Mouse (Mus musculus): ENCODE results near the gene Btbd35f25. TPM values are rescaled to one million over a fixed set of nuclear protein-coding genes. Genes with fewer than 3 reads are reported as not detected.
"Not testable (repeated sequence)": the region's sequence is repeated elsewhere in the genome, so short reads cannot be mapped to it uniquely, and the experiment has no call there.

The Btbd35f25 gene
- polyA plus RNA-seq (2015; fragmentation: Nextera tagmentation; extraction: Ambion mirVana) = not detected in 2 replicates

DNA sequence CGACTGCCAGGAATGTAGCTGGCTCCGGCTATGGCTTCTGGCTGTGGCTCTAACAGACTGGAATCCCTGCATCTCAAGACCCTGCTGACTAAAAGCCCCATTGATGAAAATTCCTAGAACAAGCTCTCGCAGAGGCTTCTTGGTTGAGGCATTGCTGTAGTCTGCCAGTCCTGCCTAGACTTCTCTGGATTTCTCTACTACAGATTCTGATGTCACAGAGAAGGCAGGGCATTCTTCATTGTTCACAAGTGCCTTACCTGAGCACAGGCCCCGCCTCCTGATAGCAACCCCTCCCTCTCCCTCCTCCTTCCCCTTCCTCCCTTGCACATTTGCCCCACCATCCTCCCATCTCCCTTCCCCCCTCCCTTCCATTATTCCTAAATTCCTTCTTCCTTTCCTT lies at the start of gene Btbd35f25:
TSS of gene Btbd35f25 (minus strand) at position 101 of the 400 bp plus-strand sequence.
- WGBS = 78% methylated on average over 3 of the region's 4 CpGs
- H3K36me3 ChIP-seq; H3K27me3 ChIP-seq; H3K27ac ChIP-seq; H3K4me1 ChIP-seq (replicated peaks); H3K4me2 ChIP-seq; H3K9ac ChIP-seq; ATAC-seq (ENCODE audit: low FRiP score); H3K4me3 ChIP-seq; H3K9me3 ChIP-seq: not testable (repeated sequence)

DNA sequence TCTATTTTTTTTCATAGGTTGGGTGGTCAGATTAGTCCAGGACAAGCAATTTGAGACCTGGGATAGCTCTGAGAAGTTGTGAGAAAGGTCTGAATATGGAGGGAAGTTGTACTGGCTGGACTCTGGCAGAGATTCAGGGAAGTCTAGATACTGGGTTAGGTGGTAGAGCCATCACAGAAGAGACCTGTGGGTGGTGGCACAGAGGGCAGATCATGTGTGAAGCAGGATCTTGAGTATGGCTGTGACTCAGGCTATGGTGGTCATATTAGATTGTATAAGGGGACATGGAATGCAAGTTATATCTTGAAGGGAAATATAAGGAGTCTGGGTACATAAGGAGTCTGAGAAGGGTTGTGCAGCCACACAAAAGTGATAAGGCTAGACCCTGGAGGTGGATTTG lies 49.3 kb upstream of the Btbd35f25 start:
- Histone ChIP-seq H3K27ac (no peak overlapping the region), H3K4me1 (replicated peaks) (no peaks in the 10 kb centered on the region), H3K36me3 (no peaks in the 10 kb centered on the region), H3K9me3 (peaks cover 90% of the 10 kb centered on the region), H3K4me2 (no peak overlapping the region), H3K9ac (no peak overlapping the region), H3K27me3 (no peaks in the 10 kb centered on the region), H3K4me3 (no peak overlapping the region)
- no peak for ATAC-seq (ENCODE audit: low FRiP score)

DNA sequence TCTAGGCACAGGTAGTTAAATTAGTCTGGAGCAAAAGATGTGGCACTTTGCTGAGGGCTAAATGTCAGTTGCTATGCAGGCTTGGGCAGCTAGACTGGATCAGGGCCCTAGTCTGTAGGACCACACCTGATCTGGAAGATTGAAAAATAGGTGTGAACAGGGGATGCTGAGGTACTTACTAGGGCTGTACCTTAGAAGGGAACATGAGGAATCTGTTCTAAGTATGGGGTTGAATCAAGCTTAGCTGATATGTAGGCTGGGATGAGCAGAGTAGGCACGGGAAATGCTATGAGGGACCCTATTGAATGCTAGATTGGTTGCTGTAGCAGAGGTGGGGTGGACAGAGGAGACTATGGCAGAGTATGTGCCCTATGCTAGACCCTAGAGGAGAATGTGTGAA lies 47.0 kb upstream of the Btbd35f25 start:
- 90% methylated on average over 1 of the region's 1 CpGs for WGBS
- no peaks in the 10 kb centered on the region for H3K36me3 ChIP-seq
- no peak overlapping the region for H3K9ac ChIP-seq

DNA sequence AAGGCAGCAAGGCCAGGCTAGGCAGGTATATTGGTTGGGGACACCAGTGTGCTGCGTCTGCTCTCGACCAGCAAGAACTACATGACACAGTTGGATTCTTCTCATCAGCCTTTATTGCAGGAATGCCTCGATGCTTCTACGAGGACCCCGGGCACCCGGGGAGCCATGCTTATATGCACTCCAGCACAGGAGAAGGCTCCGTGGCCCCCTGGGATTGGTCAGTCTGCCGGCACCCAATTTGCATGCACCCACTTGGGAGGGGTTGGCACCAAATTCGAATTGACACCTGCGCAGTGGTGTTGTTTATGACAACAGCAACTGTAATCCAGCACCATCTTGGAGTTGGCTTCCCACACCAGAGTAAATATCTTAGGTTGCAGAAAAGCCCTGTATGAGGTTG lies 28.1 kb upstream of the Btbd35f25 start:
- Histone ChIP-seq H3K27me3 (no peaks in the 10 kb centered on the region), H3K9me3 (peaks cover 79% of the 10 kb centered on the region)
- ATAC-seq (ENCODE audit: low FRiP score) = no peak

More for the DNA sequence above, 47.0 kb upstream of the Btbd35f25 start:
- Histone ChIP-seq H3K9me3 (peaks cover 89% of the 10 kb centered on the region), H3K4me1 (replicated peaks) (no peaks in the 10 kb centered on the region), H3K4me3 (no peak overlapping the region), H3K27me3 (no peaks in the 10 kb centered on the region), H3K27ac (no peak overlapping the region), H3K4me2 (no peak overlapping the region)
- ATAC-seq (ENCODE audit: low FRiP score) = no peak

DNA sequence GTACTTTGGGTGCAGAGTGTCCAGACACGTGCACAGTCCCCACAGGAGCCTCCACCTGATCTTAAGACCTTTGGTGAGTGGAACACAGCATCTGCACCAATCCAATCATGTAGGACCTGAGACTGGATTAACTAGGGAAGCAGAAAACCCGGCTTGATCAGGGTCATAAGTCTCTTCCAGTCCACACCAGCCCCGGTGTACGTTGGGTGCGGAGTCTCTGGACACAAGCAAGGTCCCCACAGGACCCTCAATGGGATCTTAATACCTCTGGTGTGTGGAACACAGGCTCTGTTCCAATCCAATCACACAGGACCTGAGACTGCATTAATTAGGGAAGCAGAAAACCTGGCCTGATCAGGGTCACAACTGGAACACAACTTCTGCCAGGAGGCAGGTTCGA lies 20.0 kb upstream of the Btbd35f25 start:
- WGBS = 75% methylated on average over 6 of the region's 6 CpGs
- H3K27ac ChIP-seq = no peak overlapping the region
- H3K36me3 ChIP-seq = no peaks in the 10 kb centered on the region
- H3K27me3 ChIP-seq = no peaks in the 10 kb centered on the region
- no peaks in the 10 kb centered on the region for H3K4me1 ChIP-seq (replicated peaks)
- ATAC-seq (ENCODE audit: low FRiP score) = no peak
- no peak overlapping the region for H3K9ac ChIP-seq
- H3K4me3 ChIP-seq = no peak overlapping the region
- H3K4me2 ChIP-seq = no peak overlapping the region
- H3K9me3 ChIP-seq = peaks cover 49% of the 10 kb centered on the region

More for the DNA sequence above, 28.1 kb upstream of the Btbd35f25 start:
- H3K27ac ChIP-seq = no peak overlapping the region
- 89% methylated on average over 10 of the region's 10 CpGs for WGBS
- no peaks in the 10 kb centered on the region for H3K36me3 ChIP-seq
- no peak overlapping the region for H3K4me2 ChIP-seq
- no peaks in the 10 kb centered on the region for H3K4me1 ChIP-seq (replicated peaks)
- H3K4me3 ChIP-seq = no peak overlapping the region
- no peak overlapping the region for H3K9ac ChIP-seq

Other genes with a start within 250 kb of the Btbd35f25 start
- not detected in 2 replicates for gene Gm21883, start 142.9 kb downstream of the Btbd35f25 start, polyA plus RNA-seq (2015; fragmentation: Nextera tagmentation; extraction: Ambion mirVana)
- not detected in 2 replicates for gene Spin2e, start 98.2 kb downstream of the Btbd35f25 start, polyA plus RNA-seq (2015; fragmentation: Nextera tagmentation; extraction: Ambion mirVana)
- not detected in 2 replicates for gene Gm21637, start 244.9 kb upstream of the Btbd35f25 start, polyA plus RNA-seq (2015; fragmentation: Nextera tagmentation; extraction: Ambion mirVana)

Data from hindbrain, embryonic 13.5 days (tissue).